Comparison of ENCODE assay signal across 15 mouse cellular contexts in the genomic region with DNA sequence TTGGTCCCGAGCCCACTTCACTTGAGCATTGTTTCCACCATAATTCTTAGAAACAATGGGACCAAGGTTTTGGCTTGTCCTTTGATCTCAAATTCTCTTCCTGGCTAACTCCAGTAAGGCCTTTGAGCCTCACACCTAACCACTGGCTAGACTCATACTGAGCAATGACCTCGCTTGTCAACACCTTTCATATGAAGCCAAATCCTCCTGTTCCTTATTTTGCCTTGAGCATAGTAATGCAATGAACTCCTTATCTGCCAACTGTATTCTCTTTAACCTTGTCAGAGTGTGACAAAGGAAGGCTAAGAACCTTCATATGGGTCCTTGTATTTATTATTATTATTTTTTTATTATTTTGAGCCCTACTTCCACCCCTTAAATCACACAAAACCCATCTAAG.
"Had no signal": no experiment of that assay in that cellular context is flagged by ENCODE, and none has a peak within 500 bp of the region (broad histone marks: within the 10 kb centered on the region; RNA-seq: fewer than 3 reads in every experiment).

No protein-coding gene starts in this region.

- H3K4me3 ChIP-seq: midbrain, embryonic 10.5 days; midbrain, embryonic 12.5 days; myocyte; neural tube, embryonic 13.5 days; neural tube, embryonic 15.5 days; stomach, embryonic 15.5 days had no signal

- H3K27ac ChIP-seq: midbrain, embryonic 10.5 days; midbrain, embryonic 12.5 days; neural tube, embryonic 13.5 days; neural tube, embryonic 15.5 days; stomach, embryonic 15.5 days; stomach, postnatal 0 days had no signal

- DNase-seq: lung, embryonic 14.5 days; lung, postnatal 10 days; lung, postnatal 4 days; midbrain, embryonic 14.5 days; right cerebral cortex, postnatal 14 days; thymus, adult 2 months; thymus, postnatal 25 days; thymus, postnatal 4 days had no signal
